Mouse (Mus musculus): Measurements from ENCODE around the gene Csf2rb2. TPM values are rescaled to one million over a fixed set of nuclear protein-coding genes. Genes with fewer than 3 reads are reported as not detected.
"Not testable (repeated sequence)": the region's sequence is repeated elsewhere in the genome, so short reads cannot be mapped to it uniquely, and the experiment has no call there.

Gene Csf2rb2
- polyA plus RNA-seq, 1 experiment from 2014 or later = 1.3 TPM

DNA sequence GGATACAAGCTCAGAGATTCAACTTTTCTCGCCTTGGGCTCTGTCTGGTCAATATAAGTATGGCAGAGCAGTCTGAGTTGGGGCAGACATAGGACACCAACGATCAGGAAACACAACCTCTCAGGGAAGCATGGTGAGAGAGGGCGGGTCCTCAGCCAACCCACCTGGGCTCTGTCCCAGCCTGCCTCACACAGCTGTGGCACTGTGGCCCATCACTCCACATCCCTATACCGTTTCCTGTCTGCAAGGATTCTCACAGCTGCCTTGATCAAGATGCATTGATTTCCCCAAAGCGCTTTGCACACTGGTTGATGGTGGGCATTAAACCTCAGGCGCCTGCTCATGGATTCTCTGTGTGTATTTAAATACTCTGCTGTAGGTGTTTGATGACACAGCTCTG, 27.5 kb upstream of the Csf2rb2 start:
- DNase-seq (ENCODE audit: low spot score) = no peak
- H3K4me1 ChIP-seq (ENCODE audit: control insufficient read depth, insufficient read depth, low read length) = no peaks in the 10 kb centered on the region
- H3K27ac ChIP-seq (replicated peaks; ENCODE audit: low read depth, low read length) = no peak overlapping the region
- H3K27me3 ChIP-seq (replicated peaks; ENCODE audit: control insufficient read depth, insufficient read depth, low read length) = no peaks in the 10 kb centered on the region
- WGBS = 70% methylated on average over 6 of the region's 6 CpGs
- H3K4me3 ChIP-seq (ENCODE audit: low read depth, low read length) = no peak overlapping the region
- H3K9me3 ChIP-seq (ENCODE audit: control insufficient read depth, low read length) = no peaks in the 10 kb centered on the region
- no peak for ATAC-seq (ENCODE audit: low read depth)
- H3K9ac ChIP-seq (ENCODE audit: low read depth, low read length) = no peak overlapping the region
- H3K4me2 ChIP-seq (ENCODE audit: low read depth, low read length) = no peak overlapping the region
- H3K36me3 ChIP-seq (ENCODE audit: control insufficient read depth, insufficient read depth, low read length) = no peaks in the 10 kb centered on the region

GRCm38 (mm10) chr15:78331523-78332340, 26.2 kb upstream of the Csf2rb2 start:
- Histone ChIP-seq H3K36me3 (ENCODE audit: control insufficient read depth, insufficient read depth, low read length) (no peaks in the 10 kb centered on the region), H3K27me3 (replicated peaks; ENCODE audit: control insufficient read depth, insufficient read depth, low read length) (no peaks in the 10 kb centered on the region), H3K27ac (replicated peaks; ENCODE audit: low read depth, low read length) (no peak overlapping the region), H3K4me2 (ENCODE audit: low read depth, low read length) (no peak overlapping the region), H3K9me3 (ENCODE audit: control insufficient read depth, low read length) (no peaks in the 10 kb centered on the region), H3K9ac (ENCODE audit: low read depth, low read length) (no peak overlapping the region), H3K4me1 (ENCODE audit: control insufficient read depth, insufficient read depth, low read length) (no peaks in the 10 kb centered on the region), H3K4me3 (ENCODE audit: low read depth, low read length) (no peak overlapping the region)
- DNase-seq (ENCODE audit: low spot score) = no peak
- 71% methylated on average over 5 of the region's 5 CpGs for WGBS
- ATAC-seq (ENCODE audit: low read depth) = no peak

DNA sequence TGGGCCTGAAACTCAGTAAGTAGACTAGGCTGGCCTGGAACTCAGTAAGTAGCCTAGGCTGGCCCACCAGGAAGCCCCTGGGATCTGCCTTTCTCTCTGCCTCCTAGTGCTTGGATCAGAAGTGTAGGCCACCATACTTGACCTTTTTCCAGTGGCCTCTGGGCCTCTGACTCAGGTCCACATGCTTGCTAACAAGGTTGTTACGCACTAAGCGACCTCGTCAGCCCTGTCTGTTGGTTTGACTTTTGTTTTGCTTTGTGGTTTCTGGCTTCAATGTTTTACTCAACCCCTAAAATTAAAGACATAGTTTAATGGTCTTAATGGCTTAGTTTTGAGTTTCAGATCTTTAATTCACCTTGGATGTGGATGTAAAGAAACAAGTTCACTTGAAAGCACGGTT, 25.2 kb upstream of the Csf2rb2 start:
- no peaks in the 10 kb centered on the region for H3K9me3 ChIP-seq (ENCODE audit: control insufficient read depth, low read length)
- no peaks in the 10 kb centered on the region for H3K27me3 ChIP-seq (replicated peaks; ENCODE audit: control insufficient read depth, insufficient read depth, low read length)
- WGBS = 69% methylated on average over 4 of the region's 4 CpGs
- ATAC-seq (ENCODE audit: low read depth) (no peak), DNase-seq (ENCODE audit: low spot score) (no peak)
- H3K36me3 ChIP-seq (ENCODE audit: control insufficient read depth, insufficient read depth, low read length) = no peaks in the 10 kb centered on the region
- no peak overlapping the region for H3K27ac ChIP-seq (replicated peaks; ENCODE audit: low read depth, low read length)
- H3K9ac ChIP-seq (ENCODE audit: low read depth, low read length) = no peak overlapping the region
- no peaks in the 10 kb centered on the region for H3K4me1 ChIP-seq (ENCODE audit: control insufficient read depth, insufficient read depth, low read length)
- H3K4me3 ChIP-seq (ENCODE audit: low read depth, low read length) = no peak overlapping the region
- H3K4me2 ChIP-seq (ENCODE audit: low read depth, low read length) = no peak overlapping the region

- H3K9me3 ChIP-seq (ENCODE audit: control insufficient read depth, low read length); H3K36me3 ChIP-seq (ENCODE audit: control insufficient read depth, insufficient read depth, low read length); DNase-seq (ENCODE audit: low spot score); H3K4me2 ChIP-seq (ENCODE audit: low read depth, low read length); ATAC-seq (ENCODE audit: low read depth); H3K27ac ChIP-seq (replicated peaks; ENCODE audit: low read depth, low read length); H3K27me3 ChIP-seq (replicated peaks; ENCODE audit: control insufficient read depth, insufficient read depth, low read length); H3K9ac ChIP-seq (ENCODE audit: low read depth, low read length); H3K4me1 ChIP-seq (ENCODE audit: control insufficient read depth, insufficient read depth, low read length); H3K4me3 ChIP-seq (ENCODE audit: low read depth, low read length): not testable (repeated sequence)
- WGBS = 83% methylated on average over 6 of the region's 6 CpGs
Observed at GRCm38 (mm10) chr15:78329972-78330371, 24.5 kb upstream of the Csf2rb2 start.

DNA sequence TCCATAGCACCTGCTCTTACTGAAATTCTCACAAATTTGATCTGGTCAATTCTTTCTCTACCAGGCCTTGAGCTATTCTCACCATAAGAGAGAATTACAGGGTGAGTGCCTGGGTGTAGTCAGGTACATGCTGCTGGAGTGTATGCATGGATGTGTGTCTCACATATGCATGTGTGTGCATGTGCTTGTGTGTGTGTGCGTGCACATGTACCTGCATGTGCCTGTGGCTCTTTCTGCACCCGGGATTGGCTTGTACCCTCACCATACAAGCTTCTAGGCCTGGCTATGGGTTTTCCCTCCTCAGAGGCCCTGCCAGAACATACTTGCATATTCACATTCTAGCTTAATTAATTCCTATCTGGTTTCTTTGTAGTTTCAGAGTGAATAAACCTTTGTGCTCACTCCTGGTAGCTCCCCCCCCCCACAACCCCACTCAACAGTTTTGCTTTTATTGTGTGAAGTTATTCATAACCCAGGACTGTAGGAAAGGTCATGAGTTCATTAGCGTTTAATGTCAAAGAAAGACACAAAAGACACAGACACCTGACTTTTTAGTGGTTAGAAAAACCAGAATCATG, 23.1 kb upstream of the Csf2rb2 start:
- H3K36me3 ChIP-seq (ENCODE audit: control insufficient read depth, insufficient read depth, low read length) = no peaks in the 10 kb centered on the region
- H3K27ac ChIP-seq (replicated peaks; ENCODE audit: low read depth, low read length) = no peak overlapping the region
- no peaks in the 10 kb centered on the region for H3K9me3 ChIP-seq (ENCODE audit: control insufficient read depth, low read length)
- DNase-seq (ENCODE audit: low spot score) = no peak
- no peak overlapping the region for H3K4me3 ChIP-seq (ENCODE audit: low read depth, low read length)
- no peak for ATAC-seq (ENCODE audit: low read depth)
- no peaks in the 10 kb centered on the region for H3K27me3 ChIP-seq (replicated peaks; ENCODE audit: control insufficient read depth, insufficient read depth, low read length)
- no peak overlapping the region for H3K4me2 ChIP-seq (ENCODE audit: low read depth, low read length)
- H3K9ac ChIP-seq (ENCODE audit: low read depth, low read length) = no peak overlapping the region
- 85% methylated on average over 3 of the region's 3 CpGs for WGBS
- H3K4me1 ChIP-seq (ENCODE audit: control insufficient read depth, insufficient read depth, low read length) = no peaks in the 10 kb centered on the region

DNA sequence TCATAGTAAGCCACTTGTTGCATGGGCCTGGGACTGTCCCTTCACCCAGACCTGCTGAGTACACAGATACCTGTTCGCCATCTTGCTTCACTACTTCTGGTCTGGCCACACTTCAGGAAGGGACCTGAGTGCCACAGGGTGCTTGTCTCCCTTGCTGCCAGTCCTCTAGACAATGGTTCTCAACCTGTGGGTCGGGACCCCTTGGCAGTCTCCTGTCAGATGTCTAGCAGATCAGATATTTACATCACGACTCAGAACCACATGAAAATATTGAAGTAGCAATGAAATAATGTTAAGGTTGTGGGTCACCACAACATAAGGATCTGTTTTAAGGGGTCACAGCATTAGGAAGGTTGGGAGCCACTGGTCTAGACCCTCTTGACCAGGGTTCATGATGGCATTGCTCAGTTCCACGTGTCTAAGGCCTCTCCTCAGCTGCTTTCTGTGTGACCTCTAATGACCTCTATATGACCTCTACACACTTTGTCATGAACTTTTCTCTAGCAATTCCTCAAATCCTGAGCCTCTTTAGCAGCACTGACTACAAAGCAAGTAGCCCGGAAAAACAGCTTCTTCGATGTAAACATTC, 22.3 kb upstream of the Csf2rb2 start:
- H3K4me1 ChIP-seq (ENCODE audit: control insufficient read depth, insufficient read depth, low read length); H3K4me2 ChIP-seq (ENCODE audit: low read depth, low read length); ATAC-seq (ENCODE audit: low read depth); H3K4me3 ChIP-seq (ENCODE audit: low read depth, low read length); DNase-seq (ENCODE audit: low spot score); H3K9ac ChIP-seq (ENCODE audit: low read depth, low read length); H3K27ac ChIP-seq (replicated peaks; ENCODE audit: low read depth, low read length); H3K9me3 ChIP-seq (ENCODE audit: control insufficient read depth, low read length); H3K36me3 ChIP-seq (ENCODE audit: control insufficient read depth, insufficient read depth, low read length); H3K27me3 ChIP-seq (replicated peaks; ENCODE audit: control insufficient read depth, insufficient read depth, low read length): not testable (repeated sequence)
- WGBS = 76% methylated on average over 6 of the region's 6 CpGs

GRCm38 (mm10) chr15:78326747-78327146, 21.2 kb upstream of the Csf2rb2 start:
- WGBS = 88% methylated on average over 10 of the region's 10 CpGs
- no peak overlapping the region for H3K27ac ChIP-seq (replicated peaks; ENCODE audit: low read depth, low read length)
- H3K27me3 ChIP-seq (replicated peaks; ENCODE audit: control insufficient read depth, insufficient read depth, low read length) = no peaks in the 10 kb centered on the region
- ATAC-seq (ENCODE audit: low read depth) = no peak
- no peak overlapping the region for H3K4me3 ChIP-seq (ENCODE audit: low read depth, low read length)
- DNase-seq (ENCODE audit: low spot score) = no peak
- H3K36me3 ChIP-seq (ENCODE audit: control insufficient read depth, insufficient read depth, low read length) = no peaks in the 10 kb centered on the region
- H3K9me3 ChIP-seq (ENCODE audit: control insufficient read depth, low read length) = no peaks in the 10 kb centered on the region
- H3K9ac ChIP-seq (ENCODE audit: low read depth, low read length) = no peak overlapping the region
- no peaks in the 10 kb centered on the region for H3K4me1 ChIP-seq (ENCODE audit: control insufficient read depth, insufficient read depth, low read length)
- no peak overlapping the region for H3K4me2 ChIP-seq (ENCODE audit: low read depth, low read length)

- Histone ChIP-seq H3K36me3 (ENCODE audit: control insufficient read depth, insufficient read depth, low read length) (no peaks in the 10 kb centered on the region), H3K27ac (replicated peaks; ENCODE audit: low read depth, low read length) (no peak within 1 kb of the TSS), H3K9ac (ENCODE audit: low read depth, low read length) (no peak within 1 kb of the TSS), H3K4me1 (ENCODE audit: control insufficient read depth, insufficient read depth, low read length) (no peaks in the 10 kb centered on the region), H3K27me3 (replicated peaks; ENCODE audit: control insufficient read depth, insufficient read depth, low read length) (no peaks in the 10 kb centered on the region), H3K4me3 (ENCODE audit: low read depth, low read length) (no peak within 1 kb of the TSS), H3K9me3 (ENCODE audit: control insufficient read depth, low read length) (no peaks in the 10 kb centered on the region), H3K4me2 (ENCODE audit: low read depth, low read length) (no peak within 1 kb of the TSS)
- ATAC-seq (ENCODE audit: low read depth) = no peak
- WGBS = 69% methylated on average over 11 of the region's 11 CpGs
- DNase-seq (ENCODE audit: low spot score) = no peak
Observed at GRCm38 (mm10) chr15:78325671-78326339, 20.3 kb upstream of the Csf2rb2 start, which contains the start of gene Csf2rb. Gene Csf2rb (plus strand): TSS chr15:78325752.

All from embryonic facial prominence, embryonic 14.5 days (tissue).